Mouse (Mus musculus): ENCODE measurements at regions not wholly inside any gene's neighbourhood (a gene's known extent, or its start where the extent isn't known, plus 50 kb on each side); places are given as distances from the start of the nearest gene placed in this dataset.

GRCm38 (mm10) chr4:31621205-31621604, 342.7 kb upstream of the Map3k7 start:
- DNase-seq (ENCODE audit: low spot score) = no peak

GRCm38 (mm10) chr4:31627053-31627452, 336.8 kb upstream of the Map3k7 start:
- DNase-seq (ENCODE audit: low spot score) = no peak

- DNase-seq (ENCODE audit: low spot score) = no peak
Measured at GRCm38 (mm10) chr4:31627777-31628176, 336.1 kb upstream of the Map3k7 start.

GRCm38 (mm10) chr4:31638564-31638963, 325.3 kb upstream of the Map3k7 start:
- DNase-seq (ENCODE audit: low spot score) = no peak

GRCm38 (mm10) chr4:31642161-31642560, 321.7 kb upstream of the Map3k7 start:
- no peak for DNase-seq (ENCODE audit: low spot score)

- DNase-seq (ENCODE audit: low spot score) = no peak
Measured at GRCm38 (mm10) chr4:31642593-31643290, 321.2 kb upstream of the Map3k7 start.

- DNase-seq (ENCODE audit: low spot score) = no peak
Measured at GRCm38 (mm10) chr4:31648631-31649368, 315.1 kb upstream of the Map3k7 start.

GRCm38 (mm10) chr4:31655364-31656106, 308.4 kb upstream of the Map3k7 start:
- DNase-seq (ENCODE audit: low spot score) = no peak

- no peak for DNase-seq (ENCODE audit: low spot score)
Measured at GRCm38 (mm10) chr4:31656111-31656510, 307.8 kb upstream of the Map3k7 start.

- no peak for DNase-seq (ENCODE audit: low spot score)
Measured at GRCm38 (mm10) chr4:31658820-31659219, 305.1 kb upstream of the Map3k7 start.

GRCm38 (mm10) chr4:31660896-31661295, 303.0 kb upstream of the Map3k7 start:
- no peak for DNase-seq (ENCODE audit: low spot score)

GRCm38 (mm10) chr4:31671530-31672170, 292.2 kb upstream of the Map3k7 start:
- no peak for DNase-seq (ENCODE audit: low spot score)

GRCm38 (mm10) chr4:31672171-31672841, 291.6 kb upstream of the Map3k7 start:
- DNase-seq (ENCODE audit: low spot score) = no peak

GRCm38 (mm10) chr4:31672842-31673171, 291.1 kb upstream of the Map3k7 start:
- DNase-seq (ENCODE audit: low spot score) = no peak

GRCm38 (mm10) chr4:31679007-31679590, 284.8 kb upstream of the Map3k7 start:
- DNase-seq (ENCODE audit: low spot score) = no peak

GRCm38 (mm10) chr4:31680958-31681357, 282.9 kb upstream of the Map3k7 start:
- DNase-seq (ENCODE audit: low spot score) = no peak

GRCm38 (mm10) chr4:31689083-31689482, 274.8 kb upstream of the Map3k7 start:
- no peak for DNase-seq (ENCODE audit: low spot score)

GRCm38 (mm10) chr4:31697769-31698505, 266.0 kb upstream of the Map3k7 start:
- DNase-seq (ENCODE audit: low spot score) = no peak

- DNase-seq (ENCODE audit: low spot score) = no peak
Measured at GRCm38 (mm10) chr4:31698506-31698782, 265.5 kb upstream of the Map3k7 start.

- no peak for DNase-seq (ENCODE audit: low spot score)
Measured at GRCm38 (mm10) chr4:31699296-31699695, 264.6 kb upstream of the Map3k7 start.

- no peak for DNase-seq (ENCODE audit: low spot score)
Measured at GRCm38 (mm10) chr4:31714054-31714651, 249.7 kb upstream of the Map3k7 start.
